Mouse (Mus musculus) liver, embryonic 14.5 days (tissue): ENCODE results near the gene Gm20662.

Experiments
- CTCF ChIP-seq: IDR thresholded peaks from 2 replicates; pipeline ENCODE4 v1.5.1; 2016; ENCODE audit warnings: antibody characterized with exemption, low read depth, control low read depth
- EP300 ChIP-seq: IDR thresholded peaks from 2 replicates; pipeline ENCODE4 v1.6.1; 2016; ENCODE audit warnings: antibody characterized with exemption, low read depth

DNA sequence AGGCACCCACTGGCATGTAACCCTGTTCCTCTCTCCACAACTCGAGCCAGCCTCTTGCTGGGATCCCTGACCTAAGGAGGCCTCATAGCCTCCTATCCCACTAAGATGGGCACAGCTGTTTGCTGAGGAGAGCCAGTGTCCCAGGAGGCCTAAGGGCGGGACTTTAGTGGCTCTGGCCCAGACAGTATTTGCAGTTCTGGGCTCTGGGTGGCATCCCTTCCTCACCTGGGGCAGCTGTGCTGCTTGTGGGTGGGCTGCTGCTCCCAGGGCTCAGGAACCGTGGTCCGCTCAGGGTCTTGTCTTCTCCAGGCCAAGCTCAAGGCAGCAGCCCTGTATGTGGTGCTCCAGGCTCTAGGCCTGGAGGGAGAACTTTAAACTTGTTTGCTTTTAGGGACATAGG lies 50.4 kb downstream of the Gm20662 start:
- TF ChIP-seq EP300, result no peak
- no peak for TF ChIP-seq CTCF
